Mouse (Mus musculus): ENCODE data around the gene Scin.
"Not testable (repeated sequence)": the region's sequence is repeated elsewhere in the genome, so short reads cannot be mapped to it uniquely, and the experiment has no call there.

Gene Scin

GRCm38 (mm10) chr12:40133573-40134271, at the start of gene Scin:
TSS of gene Scin (minus strand) at chr12:40134228.
- DNase-seq (ENCODE audit: low spot score in 2 of 2), result no peak

GRCm38 (mm10) chr12:40177089-40177488, 43.1 kb upstream of the Scin start:
- DNase-seq (ENCODE audit: low spot score in 2 of 2), result no peak

- no peak for DNase-seq (ENCODE audit: low spot score in 2 of 2)
Observed at GRCm38 (mm10) chr12:40176158-40176557, 42.1 kb upstream of the Scin start.

- DNase-seq (ENCODE audit: low spot score in 2 of 2), result not testable (repeated sequence)
Observed at GRCm38 (mm10) chr12:40175171-40175570, 41.1 kb upstream of the Scin start.

GRCm38 (mm10) chr12:40171637-40172036, 37.6 kb upstream of the Scin start:
- DNase-seq (ENCODE audit: low spot score in 2 of 2), result no peak

GRCm38 (mm10) chr12:40169675-40170074, 35.6 kb upstream of the Scin start:
- no peak for DNase-seq (ENCODE audit: low spot score in 2 of 2)

- DNase-seq (ENCODE audit: low spot score in 2 of 2), result peak; percentile 15 to 31
Observed at GRCm38 (mm10) chr12:40164621-40165020, 30.6 kb upstream of the Scin start.

- no peak for DNase-seq (ENCODE audit: low spot score in 2 of 2)
Observed at GRCm38 (mm10) chr12:40160777-40161176, 26.7 kb upstream of the Scin start.

GRCm38 (mm10) chr12:40154188-40154587, 20.2 kb upstream of the Scin start:
- DNase-seq (ENCODE audit: low spot score in 2 of 2), result no peak

- DNase-seq (ENCODE audit: low spot score in 2 of 2), result no peak
Observed at GRCm38 (mm10) chr12:40152353-40153069, 18.5 kb upstream of the Scin start.

GRCm38 (mm10) chr12:40147319-40147718, 13.3 kb upstream of the Scin start:
- DNase-seq (ENCODE audit: low spot score in 2 of 2), result no peak

GRCm38 (mm10) chr12:40146510-40146909, 12.5 kb upstream of the Scin start:
- DNase-seq (ENCODE audit: low spot score in 2 of 2), result no peak

- DNase-seq (ENCODE audit: low spot score in 2 of 2), result no peak
Observed at GRCm38 (mm10) chr12:40140706-40141105, 6.7 kb upstream of the Scin start.

GRCm38 (mm10) chr12:40139484-40140245, 5.6 kb upstream of the Scin start:
- no peak for DNase-seq (ENCODE audit: low spot score in 2 of 2)

- no peak for DNase-seq (ENCODE audit: low spot score in 2 of 2)
Observed at GRCm38 (mm10) chr12:40134529-40134928, 501 bp upstream of the Scin start.

GRCm38 (mm10) chr12:40133194-40133572, 845 bp downstream of the Scin start:
- DNase-seq (ENCODE audit: low spot score in 2 of 2), result no peak

GRCm38 (mm10) chr12:40118872-40119271, 15.2 kb downstream of the Scin start:
- DNase-seq (ENCODE audit: low spot score in 2 of 2), result no peak

- no peak for DNase-seq (ENCODE audit: low spot score in 2 of 2)
Observed at GRCm38 (mm10) chr12:40117045-40117444, 17.0 kb downstream of the Scin start.

GRCm38 (mm10) chr12:40116214-40116613, 17.8 kb downstream of the Scin start:
- no peak for DNase-seq (ENCODE audit: low spot score in 2 of 2)

GRCm38 (mm10) chr12:40114883-40115282, 19.1 kb downstream of the Scin start:
- no peak for DNase-seq (ENCODE audit: low spot score in 2 of 2)

- DNase-seq (ENCODE audit: low spot score in 2 of 2), result no peak
Observed at GRCm38 (mm10) chr12:40114020-40114419, 20.0 kb downstream of the Scin start.

GRCm38 (mm10) chr12:40113605-40114004, 20.4 kb downstream of the Scin start:
- DNase-seq (ENCODE audit: low spot score in 2 of 2), result no peak

GRCm38 (mm10) chr12:40109227-40109626, 24.8 kb downstream of the Scin start:
- no peak for DNase-seq (ENCODE audit: low spot score in 2 of 2)
